ENCODE assay signal across 29 mouse cellular contexts in genomic region chr19:16009111-16009510, GRCm38 (mm10). TPM values are rescaled to one million over a fixed set of nuclear protein-coding genes. Genes with fewer than 3 reads are reported as not detected.
DNase-seq lines count a peak whose midpoint lies in the region; ATAC-seq lines count a peak whose summit lies in the region.
"Had no signal": no experiment of that assay in that cellular context is flagged by ENCODE, and none has a peak within 500 bp of the region (broad histone marks: within the 10 kb centered on the region; RNA-seq: fewer than 3 reads in every experiment).

No protein-coding gene starts in this region.

- H3K79me2 ChIP-seq in macrophage (ENCODE audit: inconsistent target): no peaks in the 10 kb centered on the region

- peaks cover 7% of the 10 kb centered on the region for H3K4me1 ChIP-seq in hindbrain, embryonic 13.5 days (replicated peaks)
- H3K4me1 ChIP-seq in hindbrain, embryonic 16.5 days (ENCODE audit: control insufficient read depth, insufficient read depth, low read depth, low read length): no peaks in the 10 kb centered on the region
- peaks cover 13% of the 10 kb centered on the region for H3K4me1 ChIP-seq in neural tube, embryonic 13.5 days (replicated peaks)
- H3K4me1 ChIP-seq in brown adipose tissue, adult 24 weeks (ENCODE audit: control insufficient read depth, insufficient read depth, insufficient read length, low read length): no peaks in the 10 kb centered on the region
- H3K4me1 ChIP-seq: embryonic facial prominence, embryonic 10.5 days; embryonic facial prominence, embryonic 13.5 days; heart, embryonic 10.5 days; heart, embryonic 13.5 days had no signal

- ATAC-seq in hindbrain, embryonic 13.5 days (ENCODE audit: low FRiP score): peak; percentile 39; the same call in 1 of the 2 replicates
- ATAC-seq in hindbrain, embryonic 16.5 days: no peak
- peak; percentile 55 for ATAC-seq in neural tube, embryonic 13.5 days (ENCODE audit: low read depth)
- ATAC-seq: CD4-positive, CD25-positive, alpha-beta regulatory T cell, adult 4 months; forebrain, postnatal 0 days; hindbrain, postnatal 0 days; inflammation-experienced regulatory T-cells, adult 6 months; intestine, embryonic 16.5 days had no signal

- H3K27me3 ChIP-seq in hindbrain, embryonic 13.5 days: no peaks in the 10 kb centered on the region
- H3K27me3 ChIP-seq in hindbrain, embryonic 16.5 days (replicated peaks; ENCODE audit: control insufficient read depth, insufficient read depth, low read length): no peaks in the 10 kb centered on the region
- no peaks in the 10 kb centered on the region for H3K27me3 ChIP-seq in neural tube, embryonic 13.5 days
- H3K27me3 ChIP-seq: embryonic facial prominence, embryonic 13.5 days; forebrain, embryonic 12.5 days; heart, embryonic 13.5 days; hindbrain, embryonic 12.5 days had no signal

- H3K4me3 ChIP-seq in hindbrain, embryonic 13.5 days: no peak overlapping the region
- H3K4me3 ChIP-seq in hindbrain, embryonic 16.5 days (ENCODE audit: low read length): no peak overlapping the region
- no peak overlapping the region for H3K4me3 ChIP-seq in neural tube, embryonic 13.5 days
- H3K4me3 ChIP-seq in brown adipose tissue, adult 24 weeks (ENCODE audit: insufficient read depth, low read depth, low read length): no peak overlapping the region
- no peak overlapping the region for H3K4me3 ChIP-seq in macrophage (ENCODE audit: inconsistent target)
- H3K4me3 ChIP-seq: embryonic facial prominence, embryonic 10.5 days; embryonic facial prominence, embryonic 13.5 days; erythroblast, embryonic 14.5 days; forebrain, embryonic 12.5 days; gastrocnemius, adult 2 months; heart, adult 2 months; heart, embryonic 10.5 days; heart, embryonic 13.5 days; hindbrain, embryonic 12.5 days had no signal

- no peak overlapping the region for H3K4me2 ChIP-seq in hindbrain, embryonic 13.5 days
- no peak overlapping the region for H3K4me2 ChIP-seq in hindbrain, embryonic 16.5 days (ENCODE audit: low read length)
- H3K4me2 ChIP-seq in neural tube, embryonic 13.5 days: no peak overlapping the region
- H3K4me2 ChIP-seq: embryonic facial prominence, embryonic 13.5 days; forebrain, embryonic 12.5 days; heart, embryonic 13.5 days; hindbrain, embryonic 12.5 days had no signal

- 90% methylated on average over 4 of the region's 4 CpGs for WGBS in hindbrain, embryonic 13.5 days
- WGBS in hindbrain, embryonic 16.5 days: 83% methylated on average over 4 of the region's 4 CpGs
- 78% methylated on average over 4 of the region's 4 CpGs for WGBS in neural tube, embryonic 13.5 days
- WGBS in macrophage (ENCODE audit: missing documents): 85% methylated on average over 4 of the region's 4 CpGs

- no peak overlapping the region for H3K9ac ChIP-seq in hindbrain, embryonic 13.5 days
- H3K9ac ChIP-seq in hindbrain, embryonic 16.5 days (ENCODE audit: low read depth, low read length): no peak overlapping the region
- no peak overlapping the region for H3K9ac ChIP-seq in neural tube, embryonic 13.5 days
- H3K9ac ChIP-seq: embryonic facial prominence, embryonic 13.5 days; forebrain, embryonic 12.5 days; forebrain, postnatal 0 days; heart, embryonic 13.5 days; hindbrain, embryonic 12.5 days had no signal

- H3K27ac ChIP-seq in hindbrain, embryonic 13.5 days: no peak overlapping the region
- no peak overlapping the region for H3K27ac ChIP-seq in hindbrain, embryonic 16.5 days (ENCODE audit: low read depth, low read length)
- H3K27ac ChIP-seq in neural tube, embryonic 13.5 days (replicated peaks): peak overlapping the region; percentile 28; the same call in 1 of the 2 replicates
- peak overlapping the region; percentile 4; the same call in 1 of the 2 replicates for H3K27ac ChIP-seq in brown adipose tissue, adult 24 weeks (replicated peaks; ENCODE audit: low read depth, low read length)
- H3K27ac ChIP-seq in macrophage: peak overlapping the region; percentile 85
- H3K27ac ChIP-seq: embryonic facial prominence, embryonic 10.5 days; embryonic facial prominence, embryonic 13.5 days; forebrain, embryonic 12.5 days; gastrocnemius, adult 2 months; heart, adult 2 months; heart, embryonic 10.5 days; heart, embryonic 13.5 days; hindbrain, embryonic 12.5 days; hindbrain, postnatal 0 days had no signal

- no peaks in the 10 kb centered on the region for H3K9me3 ChIP-seq in hindbrain, embryonic 13.5 days
- no peaks in the 10 kb centered on the region for H3K9me3 ChIP-seq in hindbrain, embryonic 16.5 days (ENCODE audit: control insufficient read depth, low read length)
- no peaks in the 10 kb centered on the region for H3K9me3 ChIP-seq in neural tube, embryonic 13.5 days
- H3K9me3 ChIP-seq: embryonic facial prominence, embryonic 10.5 days; embryonic facial prominence, embryonic 13.5 days; forebrain, embryonic 12.5 days; heart, embryonic 10.5 days; heart, embryonic 13.5 days; hindbrain, embryonic 12.5 days had no signal

- H3K36me3 ChIP-seq in hindbrain, embryonic 13.5 days: no peaks in the 10 kb centered on the region
- H3K36me3 ChIP-seq in hindbrain, embryonic 16.5 days (ENCODE audit: control insufficient read depth, insufficient read depth, low read length): no peaks in the 10 kb centered on the region
- no peaks in the 10 kb centered on the region for H3K36me3 ChIP-seq in neural tube, embryonic 13.5 days
- H3K36me3 ChIP-seq in macrophage (ENCODE audit: inconsistent target): no peaks in the 10 kb centered on the region
- H3K36me3 ChIP-seq: embryonic facial prominence, embryonic 10.5 days; embryonic facial prominence, embryonic 13.5 days; forebrain, embryonic 12.5 days; heart, embryonic 10.5 days; heart, embryonic 13.5 days; hindbrain, embryonic 12.5 days had no signal

- DNase-seq in neural tube, embryonic 10.5 days (ENCODE audit: extremely low spot score, low spot score): no peak
- DNase-seq in urinary bladder, postnatal 36 days (ENCODE audit: low spot score in 2 of 2): no peak
- DNase-seq: adrenal gland, adult 2 months; adrenal gland, postnatal 14 days; cerebellum, adult 18-20 months; cerebellum, adult 9-10 months; cerebellum, postnatal 36 days; embryo, embryonic 11 days; forebrain, postnatal 0 days; gastrocnemius, adult 2 months; gastrocnemius, postnatal 14 days; heart, adult 2 months; heart, postnatal 14 days had no signal

RNA-seq across cellular contexts. Expression of gene Cep78, which starts 24.3 kb away (rescaled TPM):
- 38.7 and 41.4 TPM in 2 replicates for polyA plus RNA-seq in hindbrain, embryonic 13.5 days (2015; fragmentation: Nextera tagmentation; extraction: Ambion mirVana)
- polyA plus RNA-seq in hindbrain, embryonic 16.5 days (2015; fragmentation: Nextera tagmentation; extraction: Ambion mirVana): 24.1 and 24.4 TPM in 2 replicates
- 40.6 and 42.3 TPM in 2 replicates for polyA plus RNA-seq in neural tube, embryonic 13.5 days (2015; fragmentation: Nextera tagmentation; extraction: Ambion mirVana)
- 2.2 and 4.6 TPM in 2 replicates for polyA plus RNA-seq in brown adipose tissue, adult 24 weeks (2012; ENCODE audit: insufficient read depth, insufficient read length, missing spikeins)
- total RNA-seq in macrophage (2018; cell fraction: chromatin; rRNA removed): 10 to 100 TPM in 15 of 26 experiments, 1 to 10 TPM in 11; 1.8 to 18.8 (median 12.6) TPM
- total RNA-seq in macrophage (2018; cell fraction: cytosol; rRNA removed): 1 to 10 TPM; 1.3 to 4.7 (median 3.9) TPM
- total RNA-seq in macrophage (2018; cell fraction: nucleus; rRNA removed): 10 to 100 TPM in 5 of 26 experiments, 1 to 10 TPM in 21; 1.4 to 21.6 (median 7.9) TPM
- polyA plus RNA-seq in macrophage (2018): 3.4 to 7.0 TPM (median 4.7 TPM) in 3 replicates

Comparison
In these comparisons a context has a peak if more than half of its experiments do, and no peak if none do; other contexts are left out.
1. H3K27ac ChIP-seq: peak in neural tube, embryonic 13.5 days (single experiment), brown adipose tissue, adult 24 weeks (single experiment) and macrophage (single experiment); none in hindbrain, embryonic 13.5 days (single experiment) and hindbrain, embryonic 16.5 days (single experiment).